Mouse (Mus musculus) cortical plate, adult 2 months (tissue): ENCODE results near the gene Foxl1. TPM values are rescaled to one million over a fixed set of nuclear protein-coding genes. Genes with fewer than 3 reads are reported as not detected.

Experiments
- H3K27ac ChIP-seq: fragments of 200-500 bp; 2 replicates; pipeline ENCODE4 v1.5.1; 2012; ENCODE audit warnings: low read length, control low read depth, inconsistent platforms; ENCODE audit not compliant: insufficient read depth
- H3K4me1 ChIP-seq: fragments of 200-500 bp; 2 replicates; pipeline ENCODE4 v1.6.1; 2011; ENCODE audit warnings: low read length; ENCODE audit not compliant: control insufficient read depth, insufficient read depth
- H3K4me3 ChIP-seq: fragments of 200-500 bp; 2 replicates; pipeline ENCODE4 v1.5.1; 2011; ENCODE audit warnings: mild to moderate bottlenecking, low read length, control low read depth; ENCODE audit not compliant: insufficient read depth
- CTCF ChIP-seq: fragments of 200-500 bp; IDR thresholded peaks from 2 replicates; pipeline ENCODE4 v1.5.1; 2011; ENCODE audit warnings: mild to moderate bottlenecking, control low read depth, low read length; ENCODE audit not compliant: insufficient read depth; ENCODE audit errors: extremely low read depth
- POLR2A ChIP-seq: fragments of 200-500 bp; IDR thresholded peaks from 2 replicates; pipeline ENCODE4 v1.6.1; 2011; ENCODE audit warnings: mild to moderate bottlenecking, low read length, control low read depth; ENCODE audit not compliant: insufficient read depth; ENCODE audit errors: extremely low read depth
- polyA plus RNA-seq: library from polyadenylated mRNA; depleted of rRNA; stranded (reverse); fragments of >200 nt; gene quantifications from 2 replicates; pipeline ENCODE4 v1.2.3, GENCODE M21; 2012

The Foxl1 gene
- polyA plus RNA-seq, 1 experiment: 0.04 TPM

DNA sequence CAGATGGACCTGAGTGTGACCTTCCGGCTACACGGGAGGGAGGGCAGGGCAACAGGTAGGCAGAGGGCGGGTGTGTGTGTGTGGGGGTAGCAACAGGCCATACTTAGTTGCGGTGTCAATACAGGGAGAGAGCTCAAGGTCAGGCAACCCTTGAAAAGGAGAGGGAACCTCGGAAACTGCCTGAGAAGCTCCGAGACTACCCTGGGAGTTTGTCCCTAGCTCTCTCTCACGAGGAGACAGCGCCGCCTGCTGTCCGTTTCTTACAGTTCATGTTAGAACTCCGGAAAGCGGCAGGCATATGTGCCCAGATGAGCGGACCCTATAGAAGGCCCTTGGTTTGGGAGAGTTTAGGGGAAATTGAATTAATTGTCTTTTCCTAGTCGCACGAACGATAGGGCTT lies 35.1 kb upstream of the Foxl1 start:
- TF ChIP-seq POLR2A (no peak), CTCF (peak; percentile 94)
- no peak overlapping the region for H3K27ac ChIP-seq
- no peak overlapping the region for H3K4me3 ChIP-seq
- no peaks in the 10 kb centered on the region for H3K4me1 ChIP-seq

DNA sequence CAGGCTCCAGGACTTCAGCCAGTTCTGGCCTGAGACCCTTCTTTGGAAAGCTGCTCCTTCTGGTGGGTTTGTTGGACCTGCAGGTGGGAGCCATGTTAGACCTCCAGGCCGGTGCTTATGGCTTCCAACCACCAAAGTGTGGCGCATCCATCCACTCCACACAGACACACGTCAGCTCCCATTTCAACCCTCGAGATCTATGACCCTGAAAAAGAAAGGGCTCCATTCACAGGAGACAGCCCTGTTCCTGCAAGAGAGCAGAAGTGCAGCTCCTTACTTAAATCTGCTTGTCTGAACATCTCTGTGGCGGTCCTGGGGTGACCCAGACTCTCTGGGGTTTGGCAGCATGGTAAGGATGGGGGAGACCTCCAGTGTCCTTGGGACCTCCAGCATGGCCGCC lies 34.2 kb upstream of the Foxl1 start:
- TF ChIP-seq CTCF (no peak), POLR2A (no peak)
- no peaks in the 10 kb centered on the region for H3K4me1 ChIP-seq
- no peak overlapping the region for H3K4me3 ChIP-seq
- H3K27ac ChIP-seq: no peak overlapping the region

DNA sequence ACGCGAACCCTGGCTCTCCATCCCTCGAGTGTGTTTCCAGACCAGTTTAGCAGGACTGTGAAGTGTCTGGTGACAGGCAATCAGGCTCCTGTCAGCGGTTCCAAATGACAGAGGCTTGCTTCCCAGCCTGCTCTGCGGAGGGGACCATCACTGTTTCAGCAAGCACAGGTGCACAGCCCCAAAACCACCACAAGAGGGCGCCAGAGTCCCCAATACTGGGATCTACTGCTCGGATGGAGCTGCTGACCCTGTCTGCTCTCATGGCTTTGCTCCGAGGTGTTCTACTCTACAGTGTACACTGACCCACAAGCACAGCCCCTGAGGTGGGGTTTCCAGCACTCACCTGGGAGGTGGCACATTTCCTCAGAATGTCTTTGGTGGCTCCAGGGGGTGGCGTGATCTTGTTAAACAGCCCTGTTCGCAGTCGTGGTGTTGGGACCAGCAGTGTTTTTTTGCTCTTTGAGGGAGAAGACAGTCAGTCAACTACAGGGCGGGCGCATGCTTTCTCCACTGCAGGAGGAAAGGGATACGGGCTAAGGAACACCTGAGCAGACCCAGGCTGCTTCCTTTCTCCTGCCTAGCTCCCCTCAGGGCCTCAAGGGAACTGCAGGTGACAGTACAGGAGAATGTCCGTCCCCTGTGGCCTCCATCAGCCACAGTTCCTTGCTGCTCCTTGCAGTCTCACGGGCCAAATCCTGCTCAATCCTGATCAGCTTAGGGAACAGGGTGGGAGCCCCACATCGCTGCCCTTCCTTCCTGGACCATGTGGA lies 23.5 kb upstream of the Foxl1 start:
- H3K4me3 ChIP-seq: no peak overlapping the region
- H3K27ac ChIP-seq: no peak overlapping the region
- H3K4me1 ChIP-seq: peaks cover 5% of the 10 kb centered on the region; the same call in 1 of the 2 replicates
- TF ChIP-seq POLR2A: no peak
- TF ChIP-seq CTCF: peak; percentile 80

DNA sequence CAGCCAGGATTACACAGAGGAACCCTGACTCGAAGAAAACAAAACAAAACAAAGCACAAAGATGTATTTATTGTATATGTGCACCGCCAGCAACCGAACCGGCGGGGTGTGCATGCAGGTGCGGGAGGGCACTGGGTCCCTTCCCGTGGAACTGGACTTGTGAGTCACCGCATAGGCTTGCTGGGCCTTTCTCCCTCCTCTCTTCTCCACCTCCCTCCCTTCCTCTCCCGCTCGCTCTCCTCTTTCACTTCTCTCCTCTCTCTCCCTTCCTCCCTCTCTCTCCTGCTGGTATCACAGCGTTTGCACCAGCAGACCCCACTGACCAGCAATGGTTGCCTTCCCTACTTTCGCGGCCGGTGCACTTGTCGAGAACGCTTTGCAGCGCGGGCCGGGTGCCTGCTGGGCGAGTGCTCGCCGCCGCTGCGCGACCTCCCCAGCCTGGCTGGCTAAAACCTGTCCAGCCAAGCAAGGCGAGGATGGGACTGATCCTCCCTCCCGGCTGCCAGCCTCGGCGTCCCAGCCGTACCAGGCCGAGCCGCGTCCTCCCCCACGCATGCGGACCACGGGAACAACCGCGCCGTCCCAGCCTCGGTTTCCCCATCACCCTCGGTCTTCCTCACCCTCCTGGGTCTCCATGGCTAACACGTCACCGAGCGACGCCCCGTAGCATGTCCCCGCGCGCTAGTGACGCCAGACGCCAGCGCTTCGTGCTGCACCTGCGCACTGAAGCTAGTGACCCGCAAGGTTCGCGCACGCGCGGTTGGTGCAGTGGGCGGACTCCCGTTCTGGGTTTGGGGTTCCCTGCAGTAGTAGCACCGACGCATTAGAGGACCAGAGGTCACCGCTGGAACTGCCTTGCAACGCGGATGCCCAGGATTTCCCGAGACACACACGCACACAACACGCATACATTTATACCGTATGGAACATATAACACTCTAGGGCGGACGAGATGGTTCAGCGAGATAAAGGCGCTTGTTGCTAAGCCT lies 19.8 kb upstream of the Foxl1 start, which contains the start of gene Mthfsd:
Gene Mthfsd, minus strand, starts transcription at position 725 of the 989 bp plus-strand sequence.
- peaks cover 5% of the 10 kb centered on the region; the same call in 1 of the 2 replicates for H3K4me1 ChIP-seq
- TF ChIP-seq POLR2A: peak; percentile 97
- no peak for TF ChIP-seq CTCF
- H3K4me3 ChIP-seq: peak within 1 kb of the TSS; percentile 84
- peak within 1 kb of the TSS; percentile 53; the same call in 1 of the 2 replicates for H3K27ac ChIP-seq

DNA sequence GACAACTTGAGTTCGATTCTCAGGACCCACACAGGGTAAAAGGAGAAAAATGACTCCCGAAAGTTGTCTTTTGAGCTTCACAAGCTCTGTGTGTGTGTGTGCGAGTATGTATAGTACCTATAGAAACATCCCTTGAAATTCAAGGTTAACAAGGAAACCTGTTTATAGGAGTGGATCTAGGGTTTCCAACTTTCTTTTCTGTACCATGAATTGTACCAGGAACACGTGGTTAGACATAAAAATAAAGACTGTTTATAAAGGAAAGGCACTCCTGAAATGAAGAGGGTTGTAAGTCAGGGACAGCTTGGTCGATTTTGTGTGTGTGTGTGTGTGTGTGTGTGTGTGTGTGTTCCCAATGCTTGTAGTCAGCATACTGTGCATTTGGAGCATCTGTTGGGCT lies 19.1 kb upstream of the Foxl1 start:
- Histone ChIP-seq H3K27ac (no peak overlapping the region), H3K4me3 (peak overlapping the region; percentile 84), H3K4me1 (peaks cover 5% of the 10 kb centered on the region; the same call in 1 of the 2 replicates)
- TF ChIP-seq POLR2A (no peak), CTCF (no peak)

DNA sequence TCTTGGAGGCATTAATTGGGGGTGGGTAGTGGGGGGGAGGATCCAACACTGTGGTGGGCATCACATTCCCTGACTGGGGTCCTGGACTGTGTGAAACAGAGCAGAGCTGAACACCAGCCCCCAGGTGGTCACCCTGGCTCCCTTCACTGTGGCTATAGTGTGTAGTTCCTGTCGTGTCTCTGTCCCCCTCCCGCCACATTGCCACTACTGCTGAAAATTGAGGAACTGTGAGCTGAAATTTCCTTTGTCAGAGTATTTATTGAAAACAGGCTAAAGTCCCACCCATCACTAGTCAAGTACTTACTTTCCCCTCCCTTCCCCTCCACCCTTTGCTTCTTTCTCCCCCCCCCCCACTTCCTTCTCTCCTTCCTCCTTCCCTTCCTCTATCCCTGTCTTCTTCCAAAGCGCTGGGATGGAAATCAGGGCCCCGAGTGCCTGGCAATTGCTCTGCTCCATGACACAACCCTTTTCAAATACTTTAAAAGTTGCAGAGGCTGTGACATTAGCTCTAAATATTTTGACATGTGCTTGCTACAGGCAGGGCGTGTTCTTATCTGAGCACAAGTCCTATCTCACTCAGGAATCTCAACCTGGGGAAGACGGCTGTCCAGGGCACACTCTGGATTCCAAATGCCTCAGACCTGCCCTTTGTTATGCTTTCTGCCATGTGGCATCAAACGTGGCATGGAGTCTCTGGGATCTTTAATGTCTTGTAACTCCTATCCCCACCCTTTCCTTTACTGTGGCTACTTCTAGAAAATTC lies 16.4 kb upstream of the Foxl1 start:
- H3K4me1 ChIP-seq: peaks cover 5% of the 10 kb centered on the region; the same call in 1 of the 2 replicates
- H3K27ac ChIP-seq: no peak overlapping the region
- TF ChIP-seq CTCF (no peak), POLR2A (no peak)
- no peak overlapping the region for H3K4me3 ChIP-seq

DNA sequence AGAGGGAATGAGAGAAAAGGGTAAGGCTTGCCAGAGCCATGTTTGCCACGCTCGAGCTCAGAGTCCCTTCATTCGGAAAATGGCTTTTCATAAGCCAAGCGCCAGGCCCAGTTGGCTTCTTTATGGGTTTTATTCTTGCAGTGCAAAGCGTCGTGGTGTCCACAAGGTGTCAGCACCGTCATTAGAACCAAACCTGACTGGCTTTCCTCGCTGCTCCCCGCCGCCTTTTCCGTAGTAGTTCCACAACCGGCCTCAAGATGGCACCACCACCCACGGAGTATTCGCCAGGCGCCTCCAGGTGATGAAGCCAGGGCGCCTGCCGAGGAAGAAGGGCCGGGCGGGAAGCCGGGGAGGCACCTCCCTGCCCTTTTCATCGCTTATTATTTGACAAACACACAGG lies 14.5 kb upstream of the Foxl1 start:
- Histone ChIP-seq H3K27ac (no peak overlapping the region), H3K4me3 (no peak overlapping the region), H3K4me1 (no peaks in the 10 kb centered on the region)
- TF ChIP-seq POLR2A (no peak), CTCF (peak; percentile 99)

DNA sequence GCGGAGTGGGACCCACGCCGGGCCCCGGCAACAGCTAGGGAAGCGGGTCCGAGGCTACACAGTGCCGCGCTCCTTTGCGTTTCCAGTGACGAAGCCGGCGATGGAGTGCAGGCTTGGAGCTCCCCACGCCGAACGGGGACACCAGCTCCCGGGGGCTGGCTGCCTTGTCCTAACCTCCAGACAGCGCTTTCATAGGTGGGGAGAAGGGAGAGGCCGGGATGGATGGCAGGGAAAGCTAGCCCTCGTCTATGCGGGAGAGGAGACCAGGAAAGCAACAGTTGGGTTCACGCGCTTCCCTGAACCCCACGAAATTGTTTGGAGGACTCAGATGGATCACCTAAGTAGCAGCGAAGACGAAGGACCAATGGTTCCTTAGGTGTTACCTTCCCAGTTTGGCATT lies 12.6 kb upstream of the Foxl1 start:
- H3K4me3 ChIP-seq: no peak overlapping the region
- no peak overlapping the region for H3K27ac ChIP-seq

DNA sequence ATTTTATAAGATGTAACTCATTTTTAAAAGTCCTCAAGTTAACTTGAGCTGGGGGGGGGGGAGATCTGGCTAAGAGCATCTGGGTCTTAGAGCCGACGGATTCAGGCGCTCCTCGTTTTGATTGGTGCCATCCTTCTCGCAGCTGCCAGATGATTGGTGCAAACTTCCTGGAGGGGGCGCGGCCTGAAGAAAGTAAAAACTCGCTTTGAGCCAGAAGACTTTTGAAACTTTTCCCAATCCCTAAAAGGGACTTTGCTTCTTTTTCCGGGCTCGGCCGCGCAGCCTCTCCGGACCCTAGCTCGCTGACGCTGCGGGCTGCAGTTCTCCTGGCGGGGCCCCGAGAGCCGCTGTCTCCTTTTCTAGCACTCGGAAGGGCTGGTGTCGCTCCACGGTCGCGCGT lies 11.8 kb upstream of the Foxl1 start, which contains the start of gene Foxc2:
Gene Foxc2, plus strand, starts transcription at position 224 of the 400 bp plus-strand sequence.
- H3K27ac ChIP-seq: no peak within 1 kb of the TSS
- no peak within 1 kb of the TSS; the same call in 1 of the 2 replicates for H3K4me3 ChIP-seq
- TF ChIP-seq POLR2A: no peak
- TF ChIP-seq CTCF: no peak
- no peaks in the 10 kb centered on the region for H3K4me1 ChIP-seq

More for the DNA sequence above, 12.6 kb upstream of the Foxl1 start:
- TF ChIP-seq CTCF (no peak), POLR2A (no peak)
- no peaks in the 10 kb centered on the region for H3K4me1 ChIP-seq
